Mouse (Mus musculus) naive thymus-derived CD4-positive, alpha-beta T cell, adult 2 months (primary cell): ENCODE data around the gene Heca.
"Not testable (repeated sequence)": the region's sequence is repeated elsewhere in the genome, so short reads cannot be mapped to it uniquely, and the experiment has no call there.

Experiments used
- DNase-seq: peaks from one replicate; pipeline ENCODE4 v3.0.0-alpha.2; 2011; ENCODE audit warnings: low read depth

The Heca gene

DNA sequence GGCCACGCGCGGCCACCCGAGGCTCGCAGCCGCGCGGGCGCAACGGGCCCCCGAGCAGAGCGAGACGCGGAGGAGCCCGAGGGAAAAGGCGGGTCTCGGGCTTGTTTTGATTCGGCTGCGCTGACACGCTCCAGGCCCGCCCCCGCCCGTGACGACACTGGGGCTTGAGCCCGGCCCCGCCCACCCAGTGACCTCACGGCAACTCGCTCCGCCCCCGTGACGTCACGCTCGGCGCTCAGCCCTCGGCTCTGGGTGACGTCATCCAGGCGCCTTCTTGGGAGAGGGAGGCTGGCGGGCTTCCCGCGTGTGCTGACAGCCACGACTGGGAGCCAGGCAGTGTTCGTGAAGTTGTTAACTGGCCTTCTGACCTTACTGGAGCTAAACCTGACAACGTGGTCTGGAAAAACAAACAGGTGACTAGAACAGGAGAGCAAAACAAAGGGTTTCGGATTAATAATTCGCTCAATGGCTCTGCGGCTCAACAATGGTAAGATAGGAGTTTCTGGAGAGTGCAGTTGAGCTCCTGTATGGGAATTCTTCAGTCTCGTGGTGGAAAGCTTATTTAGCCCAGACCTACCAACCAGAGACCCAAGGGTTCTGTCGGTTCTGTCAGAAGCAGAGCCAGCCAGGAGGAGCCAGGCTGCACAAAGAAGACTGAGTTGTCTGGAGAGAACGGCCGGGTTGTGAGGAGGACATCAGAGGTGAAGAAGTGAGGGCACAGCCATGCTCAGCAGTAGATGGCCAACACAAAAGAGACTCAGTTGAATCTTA, at the start of gene Heca:
Gene Heca (minus strand): TSS at position 108 of the 771 bp plus-strand sequence.
- DNase-seq, result peak; percentile 98

DNA sequence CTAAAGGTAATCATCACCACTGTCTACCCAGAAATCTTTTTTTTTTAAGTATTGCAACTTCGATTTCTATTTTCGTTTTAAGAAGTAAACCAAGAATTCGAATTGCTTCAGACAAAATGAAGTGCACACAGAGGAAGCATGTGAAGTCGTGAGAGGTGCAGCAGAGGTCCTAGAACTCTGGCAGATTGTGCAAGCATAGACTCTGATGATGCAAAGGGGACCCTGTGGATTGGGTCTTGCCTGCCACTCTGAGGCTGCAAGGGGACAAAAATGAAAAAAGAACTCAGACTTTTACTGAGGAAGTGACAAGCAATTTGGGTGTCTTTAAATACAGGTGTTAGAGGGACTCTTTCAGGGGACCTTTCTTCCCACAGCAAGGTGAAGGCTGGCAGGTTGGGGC, 42.7 kb upstream of the Heca start:
- DNase-seq, result no peak

DNA sequence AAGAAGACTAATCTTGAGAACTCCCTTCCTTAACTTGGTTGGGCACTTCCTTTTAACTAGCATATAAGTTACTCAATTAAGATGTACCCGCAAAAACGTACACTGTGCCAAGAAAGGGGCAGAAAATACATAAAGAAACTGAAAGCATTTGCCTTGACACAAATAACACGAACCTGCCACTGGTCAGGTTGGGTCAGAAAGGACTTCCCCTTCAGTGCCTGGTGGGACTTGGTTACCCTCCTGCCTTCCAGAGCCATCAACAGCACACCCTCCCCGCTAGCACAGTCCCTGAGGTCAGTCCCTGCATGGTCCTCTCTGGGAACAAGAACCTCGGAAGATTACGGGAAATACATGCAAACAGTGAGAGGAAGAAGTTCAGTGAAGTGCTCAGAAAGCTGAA, 41.3 kb upstream of the Heca start:
- peak; percentile 54 for DNase-seq

DNA sequence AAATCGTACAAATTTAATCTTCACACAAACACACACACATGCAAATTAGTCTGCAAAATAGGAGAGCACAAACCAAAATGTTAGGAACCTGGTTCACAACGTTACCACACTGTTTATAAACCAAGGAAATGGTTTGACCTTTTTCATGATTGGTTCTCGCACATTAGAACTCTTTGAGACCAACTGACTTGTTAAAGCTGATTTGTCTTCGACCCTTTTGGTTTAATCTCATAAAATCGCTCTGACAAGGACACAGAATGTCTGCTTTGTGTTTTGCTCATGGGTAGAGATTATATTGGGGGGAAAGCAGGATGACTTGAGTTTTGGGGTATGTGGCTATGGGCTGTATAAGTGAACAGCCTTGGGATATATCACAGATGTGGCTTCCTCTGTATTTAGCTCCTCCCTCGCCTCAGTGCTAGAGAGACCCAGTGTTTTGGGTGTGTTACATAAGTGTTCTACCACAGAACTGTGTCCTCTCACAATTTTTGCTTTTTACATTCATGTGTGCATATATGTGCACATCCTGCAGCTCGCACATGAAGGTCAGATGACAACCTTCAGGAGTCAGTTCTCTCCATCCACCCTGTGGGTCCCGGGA, 40.1 kb upstream of the Heca start:
- DNase-seq, result peak; percentile 77

DNA sequence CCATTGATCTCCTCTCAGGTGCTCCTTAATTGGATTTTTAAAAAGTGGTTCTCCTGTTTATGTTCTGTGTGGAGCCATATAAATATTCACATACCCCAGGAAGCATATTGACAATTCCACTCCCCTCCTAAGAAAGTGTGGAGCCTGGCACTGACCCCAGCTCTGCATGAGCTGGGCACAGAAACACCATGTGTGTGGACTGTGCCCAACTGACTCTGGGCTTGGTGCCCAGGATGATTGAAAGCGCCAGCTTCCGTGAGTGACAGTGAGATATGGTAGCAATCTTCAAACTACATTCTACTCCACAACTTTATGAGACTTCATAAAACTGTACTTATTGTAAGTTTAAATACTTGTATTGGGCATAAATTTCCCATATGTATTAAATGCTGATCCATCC, 35.4 kb upstream of the Heca start:
- DNase-seq, result no peak

DNA sequence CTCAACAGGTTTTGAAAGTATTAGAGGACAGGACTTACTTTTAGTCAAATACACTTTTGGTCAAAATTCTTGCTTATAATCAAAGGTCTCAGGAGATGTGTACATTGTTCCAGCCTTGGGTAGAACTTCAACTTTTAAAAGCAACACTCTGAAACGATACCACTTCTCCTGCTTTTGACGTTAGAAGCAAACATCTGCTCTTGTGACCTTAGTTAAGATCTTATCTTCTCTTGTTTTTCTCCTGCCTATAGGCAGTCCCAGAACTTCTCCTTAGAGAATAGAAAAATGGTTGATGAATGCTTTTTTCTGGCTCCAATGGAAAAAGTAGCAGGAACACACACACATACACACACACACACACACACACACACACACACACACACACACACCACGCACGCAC, 18.2 kb upstream of the Heca start:
- DNase-seq, result peak; percentile 53

DNA sequence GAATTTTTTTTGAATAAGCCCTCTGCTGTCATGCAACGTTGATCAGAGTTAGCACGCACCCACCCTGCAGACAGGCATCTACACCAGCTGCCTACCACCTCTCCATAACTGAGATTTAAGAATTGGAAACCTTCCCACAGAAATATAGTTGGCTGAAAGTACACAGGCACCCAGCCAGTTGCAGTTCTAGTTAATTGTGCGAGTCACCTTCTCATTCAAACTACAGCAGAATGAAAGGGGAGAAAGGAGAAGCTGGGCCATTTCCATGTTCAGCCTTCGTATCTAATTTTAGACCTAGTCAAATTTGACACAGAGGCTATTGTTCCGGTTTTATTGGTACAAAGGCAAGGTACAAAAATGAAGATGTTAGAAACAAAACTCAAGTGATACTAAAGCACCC, 2.9 kb upstream of the Heca start:
- no peak for DNase-seq

DNA sequence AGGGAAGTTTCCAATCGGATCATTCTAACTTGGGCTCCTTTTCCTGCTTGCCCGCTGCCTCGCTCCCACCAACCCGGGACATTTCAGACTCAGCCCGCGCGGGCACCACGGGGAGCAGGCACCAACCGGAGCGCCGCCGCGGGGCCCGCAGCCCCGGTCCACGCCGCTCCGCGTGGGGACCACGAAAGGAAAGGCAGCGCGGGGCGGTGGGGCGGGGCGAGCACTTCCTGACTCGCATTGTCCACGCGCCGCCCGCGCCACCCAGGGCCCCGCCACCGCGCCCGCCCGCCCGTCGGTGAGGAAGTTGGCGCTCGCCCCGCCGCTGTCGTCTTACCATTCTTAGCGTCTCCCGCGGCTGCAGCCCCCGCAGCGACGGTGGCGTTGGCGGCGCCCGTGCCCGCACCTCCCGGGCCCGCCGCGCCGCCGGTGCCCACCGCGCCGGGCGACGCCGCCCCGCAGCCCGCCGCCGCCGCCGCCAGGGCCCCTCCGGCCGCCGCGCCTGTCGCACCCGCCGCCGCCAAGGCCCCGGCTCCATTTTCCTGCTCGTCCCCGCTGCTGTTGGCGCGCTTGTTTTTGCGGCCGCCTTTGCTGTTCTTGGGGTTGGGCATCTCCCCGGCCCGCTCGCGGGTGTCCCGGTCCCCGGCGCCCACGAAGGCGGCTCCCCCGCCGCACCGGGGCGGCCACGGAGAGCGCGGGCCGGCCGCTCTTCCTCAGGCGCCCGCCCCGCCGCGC, 526 bp downstream of the Heca start:
- peak; percentile 85 for DNase-seq

DNA sequence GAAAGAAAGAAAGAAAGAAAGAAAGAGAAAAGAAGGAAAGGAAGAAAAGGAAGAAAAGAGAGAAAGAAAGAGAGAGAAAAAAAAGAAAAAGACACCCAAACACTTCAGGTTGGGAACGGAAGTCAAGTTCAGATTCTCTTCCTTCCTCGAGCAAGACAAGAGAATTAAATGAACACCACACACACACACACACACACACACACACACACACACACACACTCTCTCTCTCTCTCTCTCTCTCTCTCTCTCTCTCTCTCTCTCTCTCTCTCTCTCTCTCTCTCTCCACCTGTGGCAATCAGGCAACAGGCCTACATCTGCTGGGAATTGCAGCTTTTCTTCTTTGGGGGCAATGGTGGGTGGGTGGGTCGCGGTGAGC, 1.1 kb downstream of the Heca start:
- not testable (repeated sequence) for DNase-seq

DNA sequence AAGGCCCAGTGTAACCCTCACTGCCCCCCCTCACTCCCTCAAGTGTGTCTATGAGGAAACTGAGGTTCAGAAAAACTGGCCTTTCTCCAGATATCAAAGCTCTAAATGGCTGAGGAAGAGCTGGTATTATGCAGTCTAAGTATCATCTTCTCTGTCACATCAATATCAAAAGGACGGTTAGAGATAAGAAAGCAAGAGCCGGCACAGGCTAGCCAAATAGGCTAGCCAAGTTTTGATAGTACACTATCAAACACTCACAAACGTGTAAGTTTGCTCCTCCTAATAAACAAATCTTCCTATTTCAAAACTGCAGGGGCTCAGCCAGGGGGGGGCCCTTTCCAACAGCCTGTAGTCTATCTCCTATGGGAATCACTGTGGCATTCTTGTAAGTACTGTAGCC, 1.8 kb downstream of the Heca start:
- peak; percentile 35 for DNase-seq

DNA sequence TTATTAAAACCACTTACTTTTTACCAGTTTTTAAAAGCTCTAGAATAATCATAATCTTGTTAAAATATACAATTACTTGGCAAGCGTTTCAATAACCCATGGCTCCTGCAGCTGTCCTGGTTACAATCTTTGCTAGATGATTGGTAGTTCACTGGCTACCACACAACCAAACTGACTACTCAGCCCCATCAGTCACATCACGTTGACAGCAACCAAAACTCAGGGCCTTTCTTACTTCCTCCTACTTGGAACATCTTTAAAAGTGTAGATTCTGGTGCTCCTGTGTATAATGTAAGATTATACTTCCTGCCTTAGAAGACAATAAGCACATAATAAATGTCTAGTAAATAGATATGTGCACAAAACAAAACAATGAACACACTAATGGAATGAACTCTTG, 14.2 kb downstream of the Heca start:
- no peak for DNase-seq

DNA sequence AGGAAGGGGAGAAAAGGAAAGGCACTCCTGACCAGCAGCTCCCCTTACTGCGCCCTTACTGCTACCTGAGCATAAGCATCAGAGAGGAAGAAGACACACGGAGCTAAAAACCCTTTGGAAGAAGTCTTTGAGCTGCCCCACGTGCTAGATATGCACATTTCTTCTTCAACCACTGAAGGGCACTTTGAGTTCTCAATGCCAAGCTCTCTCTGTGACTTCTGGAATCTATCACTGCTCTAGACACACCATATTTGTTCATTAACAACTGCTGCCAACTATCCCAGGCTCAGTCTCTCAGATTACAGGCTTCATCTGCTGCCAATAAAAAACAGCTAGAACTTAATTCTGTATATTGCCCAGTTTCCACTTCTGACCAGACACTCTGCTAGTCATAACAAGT, 15.7 kb downstream of the Heca start:
- no peak for DNase-seq

DNA sequence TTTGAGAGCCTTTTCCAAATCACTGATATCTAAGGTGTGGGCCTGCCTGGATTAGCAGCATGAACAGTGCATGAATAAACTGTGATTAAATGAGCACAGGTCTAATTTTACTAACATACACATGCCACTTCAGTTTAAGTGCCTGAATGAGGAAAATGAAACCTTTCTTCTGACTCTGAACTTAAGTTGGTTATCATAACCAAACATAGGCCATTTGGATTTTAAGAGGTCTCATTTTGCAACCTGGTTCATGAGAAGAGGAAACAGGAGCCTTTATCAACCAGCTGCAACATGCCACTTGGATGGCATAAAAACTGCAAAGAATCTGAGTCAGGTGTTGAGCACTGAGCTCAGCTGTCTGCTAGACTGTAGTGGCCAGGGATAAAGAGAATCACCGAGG, 16.7 kb downstream of the Heca start:
- DNase-seq, result no peak

DNA sequence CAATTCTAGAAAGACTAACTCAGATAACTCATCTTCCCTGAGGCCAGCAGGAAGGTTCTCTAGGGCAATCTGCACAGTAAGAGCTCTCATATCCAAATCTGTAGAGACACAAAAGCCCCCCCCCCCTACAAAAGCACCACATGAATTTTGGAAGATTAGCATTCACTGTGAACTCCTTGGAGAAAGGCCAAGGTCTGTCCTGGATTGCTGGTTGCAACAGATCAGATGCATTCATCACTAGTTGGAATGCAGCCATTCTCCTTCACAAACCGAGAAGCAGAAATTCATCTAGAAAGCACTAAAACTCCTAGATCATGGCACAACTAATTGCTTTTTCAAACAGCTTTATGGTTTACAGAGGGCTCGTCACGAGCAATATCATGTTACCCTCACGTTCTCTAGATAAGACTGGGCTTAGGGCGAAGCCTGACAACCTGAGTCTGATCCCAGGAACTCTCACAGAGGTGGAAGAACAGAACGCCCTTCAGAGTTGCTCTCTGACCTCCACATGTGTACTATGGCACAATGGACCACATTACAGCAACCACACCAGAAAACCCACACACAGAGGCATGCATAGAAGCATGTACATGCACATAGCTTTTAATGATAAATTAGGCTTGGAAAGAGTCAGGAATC, 17.3 kb downstream of the Heca start:
- no peak for DNase-seq

DNA sequence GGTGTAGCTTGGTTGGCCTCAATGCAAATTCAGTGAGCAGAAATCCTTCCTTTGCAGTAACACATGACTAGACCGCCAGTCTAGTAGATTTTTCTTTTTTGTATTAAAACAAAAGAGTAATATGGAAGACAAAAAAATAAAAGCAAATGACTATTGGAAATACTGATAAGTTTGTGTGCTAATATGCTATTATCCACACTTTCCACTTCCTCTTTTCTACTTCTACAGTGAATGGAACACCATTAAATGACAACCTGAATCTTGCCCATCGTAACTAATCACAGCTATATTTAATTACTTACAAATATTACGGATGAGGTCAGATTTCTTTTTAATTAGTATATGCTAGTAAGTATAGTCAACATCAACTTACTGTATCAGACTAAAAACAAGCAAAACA, 22.7 kb downstream of the Heca start:
- no peak for DNase-seq

DNA sequence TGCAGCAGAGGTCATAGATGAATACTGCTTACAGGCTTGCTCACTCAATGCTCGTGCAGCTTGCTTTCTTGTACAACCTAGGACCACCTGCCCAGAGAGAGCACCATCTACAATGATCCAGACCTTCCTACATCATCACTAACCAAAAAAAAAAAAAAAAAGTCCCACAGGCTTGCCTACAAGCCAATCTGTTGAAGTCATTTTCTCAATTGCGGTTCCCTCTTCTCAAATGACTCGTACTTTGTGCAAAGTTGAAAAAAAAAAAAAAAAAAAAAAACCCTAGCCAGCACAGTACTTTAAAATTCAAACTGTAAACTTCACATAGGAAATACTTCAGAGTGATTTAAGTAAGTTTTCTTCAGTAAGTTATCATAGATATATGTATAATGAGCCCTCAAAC, 23.7 kb downstream of the Heca start:
- no peak for DNase-seq

DNA sequence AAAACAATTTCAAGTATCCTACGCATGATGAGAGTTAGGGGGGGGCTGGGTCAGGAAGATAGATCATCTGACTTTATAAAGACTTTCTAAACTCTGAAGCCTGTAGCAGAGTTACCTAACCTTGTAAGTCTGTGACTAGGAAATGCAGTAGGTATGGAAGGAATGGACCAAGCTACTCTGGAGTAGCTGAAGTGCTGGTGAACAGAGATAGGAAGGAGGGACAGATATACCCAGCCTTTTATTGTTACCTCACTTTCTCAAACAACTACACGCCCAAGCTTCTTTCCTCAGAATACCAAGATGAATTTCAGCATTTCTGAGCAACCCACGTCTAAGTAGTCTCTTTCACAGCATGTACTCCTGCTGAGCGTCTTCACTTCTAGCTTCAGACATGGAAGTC, 26.5 kb downstream of the Heca start:
- DNase-seq, result no peak

DNA sequence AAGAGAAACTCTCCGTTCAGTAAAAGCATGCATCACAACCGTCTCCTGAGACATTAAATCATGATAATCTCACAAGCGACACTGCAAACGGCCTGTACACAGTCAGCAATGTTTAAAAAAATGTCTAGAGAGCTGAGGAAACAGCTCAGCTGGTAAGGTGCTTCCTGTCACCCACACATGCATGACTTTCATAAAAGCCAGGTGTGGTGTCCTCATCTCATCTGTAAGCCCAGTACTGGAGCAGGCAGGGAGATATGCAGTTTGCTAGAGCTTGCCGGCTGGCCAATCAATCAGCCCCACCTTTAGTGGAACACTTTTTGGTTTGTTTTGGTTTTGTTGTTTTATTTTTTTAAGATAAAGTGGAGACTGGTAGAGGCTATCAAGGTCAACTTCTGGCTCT, 27.9 kb downstream of the Heca start:
- DNase-seq, result peak; percentile 56

DNA sequence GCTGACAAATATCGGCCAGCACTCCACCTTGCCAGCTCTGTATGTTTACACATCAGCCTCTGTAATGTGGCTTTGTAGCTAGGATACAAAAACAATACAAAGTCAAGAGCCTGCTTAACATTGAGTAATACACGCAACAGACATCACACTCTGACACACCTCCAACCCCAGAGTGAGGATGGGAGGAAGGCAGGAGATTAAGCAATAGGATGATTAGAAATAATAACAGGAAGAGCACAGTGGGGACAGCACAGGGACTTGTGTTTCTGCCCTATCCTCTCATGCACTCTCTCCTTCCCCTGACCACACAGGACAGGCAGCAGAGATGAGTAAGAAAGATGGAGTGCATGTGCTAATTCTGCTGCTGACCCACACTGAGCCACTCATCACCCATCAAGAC, 28.8 kb downstream of the Heca start:
- no peak for DNase-seq

DNA sequence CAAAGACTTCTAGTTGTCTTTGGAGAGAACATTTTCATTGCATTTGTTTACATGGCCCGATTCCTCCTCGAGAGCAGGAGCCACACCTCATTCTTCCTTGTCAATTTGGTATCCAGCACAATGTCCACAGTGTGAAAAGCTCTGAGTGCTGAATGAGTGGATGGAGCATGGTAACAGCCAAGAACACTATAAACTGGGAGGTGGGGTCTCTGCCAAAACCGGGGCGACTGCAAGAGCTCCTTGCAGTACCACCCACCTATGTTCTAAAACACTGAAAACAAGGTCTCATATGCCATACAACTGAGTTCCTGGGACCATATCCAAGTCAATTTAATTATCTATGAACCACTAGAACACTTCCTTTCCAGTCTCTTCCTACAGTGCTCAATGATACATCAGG, 39.1 kb downstream of the Heca start:
- no peak for DNase-seq

DNA sequence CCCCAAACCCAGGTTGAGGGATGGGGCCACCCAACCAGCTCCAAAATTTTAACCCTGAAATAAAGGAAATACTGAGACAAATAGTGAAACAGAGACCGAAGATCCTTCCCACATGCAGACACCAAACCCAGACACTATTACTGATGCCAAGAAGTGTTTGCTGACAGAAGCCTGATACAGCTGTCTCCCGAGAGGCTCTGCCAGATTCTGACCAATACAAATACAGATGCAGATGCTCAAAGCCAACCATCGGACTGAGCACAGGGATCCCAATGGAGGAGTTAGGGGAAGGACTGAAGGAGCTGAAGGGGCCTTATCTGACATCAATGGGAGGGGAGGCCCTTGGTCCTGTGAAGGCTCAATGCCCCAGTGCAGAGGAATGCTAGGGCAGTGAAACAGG, 41.5 kb downstream of the Heca start:
- not testable (repeated sequence) for DNase-seq

DNA sequence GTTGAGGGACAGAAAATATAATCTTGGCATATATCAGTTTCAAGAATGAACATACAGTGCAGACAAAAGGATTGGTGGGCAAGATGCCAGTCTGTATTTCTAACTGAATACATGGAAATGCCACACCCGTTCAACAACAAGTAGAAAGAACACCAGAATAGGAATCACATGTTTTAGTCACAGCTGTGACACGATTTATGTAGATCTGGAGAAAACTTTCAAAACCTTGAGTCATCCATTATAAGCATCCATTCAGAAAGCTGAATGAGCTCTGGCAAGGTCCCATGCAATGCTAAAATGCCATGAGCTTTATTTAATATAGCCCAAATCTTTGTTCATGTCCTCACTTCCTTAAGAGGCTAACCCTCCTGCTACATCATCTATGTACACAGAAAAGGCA, 44.4 kb downstream of the Heca start:
- no peak for DNase-seq

DNA sequence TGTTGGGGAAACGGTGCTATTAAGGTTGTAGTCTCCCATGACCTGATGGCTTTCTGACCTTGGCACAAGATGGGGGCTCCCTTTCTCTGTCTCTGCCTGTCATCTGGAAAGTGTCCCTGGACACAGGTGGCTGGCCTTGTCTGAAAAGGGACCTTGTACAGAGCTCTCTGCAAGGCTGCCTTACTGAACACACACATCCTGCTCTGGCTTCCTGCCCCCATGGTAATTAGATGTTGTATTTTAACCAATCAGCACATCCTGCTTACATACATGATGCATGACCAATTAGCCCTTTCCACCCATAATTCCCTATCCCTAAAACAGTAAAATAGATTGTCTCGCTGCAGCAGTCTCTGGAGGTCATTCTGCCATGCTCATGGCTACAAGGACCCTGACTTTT, 67.1 kb downstream of the Heca start:
- DNase-seq, result no peak
